Mouse (Mus musculus): ENCODE measurements around the gene Tmem198. TPM values are rescaled to one million over a fixed set of nuclear protein-coding genes. Genes with fewer than 3 reads are reported as not detected.

Tmem198 gene
- polyA plus RNA-seq, 1 experiment, result 0.78 TPM

DNA sequence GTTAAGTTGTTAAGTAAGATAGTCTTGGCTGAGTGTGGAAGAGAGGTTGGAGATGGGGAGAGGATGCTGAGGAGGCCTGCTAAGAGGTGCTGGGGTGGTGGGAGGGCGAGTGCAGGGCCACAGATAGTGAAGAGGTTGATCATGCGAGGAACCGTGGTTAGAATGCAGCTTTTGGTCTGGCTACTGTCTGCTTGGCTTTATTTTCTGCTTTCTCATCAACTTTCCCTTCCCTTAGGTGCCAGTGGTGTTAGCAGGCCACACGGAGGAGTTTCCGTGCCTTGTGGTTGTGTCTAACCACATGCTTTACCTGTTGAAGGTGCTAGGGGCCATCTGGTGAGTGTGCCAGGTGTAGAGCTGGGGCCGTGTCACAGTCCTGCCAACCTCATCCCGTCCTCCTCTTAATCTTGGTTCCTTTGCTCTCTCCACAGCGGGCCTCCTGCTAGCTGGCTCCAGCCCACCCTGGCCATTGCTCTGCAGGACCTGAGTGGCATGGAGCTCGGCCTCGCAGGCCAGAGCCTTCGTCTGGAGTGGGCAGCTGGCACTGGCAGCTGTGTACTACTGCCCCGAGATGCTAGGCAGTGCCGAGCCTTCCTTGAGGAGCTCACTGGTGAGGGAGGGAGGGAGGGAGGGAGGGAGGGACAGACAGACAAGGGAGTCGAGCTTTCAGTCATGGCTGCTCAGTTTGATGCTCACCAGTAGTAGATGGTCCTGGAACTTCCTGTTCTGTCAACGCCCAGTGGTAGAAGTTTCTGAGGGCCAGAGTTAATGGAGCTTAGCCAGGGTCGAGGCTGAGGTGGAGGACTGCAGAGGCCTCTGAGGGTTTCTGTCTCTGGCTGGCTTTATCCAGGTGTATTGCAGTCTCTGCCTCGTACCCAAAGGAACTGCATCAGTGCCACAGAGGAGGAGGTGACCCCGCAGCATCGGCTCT lies 54.3 kb downstream of the Tmem198 start:
- Histone ChIP-seq H3K27me3 (ENCODE audit: control insufficient read depth, insufficient read depth, insufficient read length) (no peaks in the 10 kb centered on the region), H3ac (ENCODE audit: control insufficient read depth, insufficient read length) (no peak overlapping the region), H3K4me2 (ENCODE audit: low read depth) (peak overlapping the region; percentile 44), H3K36me3 (ENCODE audit: control insufficient read depth, insufficient read depth) (no peaks in the 10 kb centered on the region), H3K4me3 (peak overlapping the region; percentile 5), H3K79me2 (ENCODE audit: control insufficient read depth, insufficient read depth) (no peaks in the 10 kb centered on the region)
- TF ChIP-seq SRF (IDR thresholded peaks at IDR 0.05; ENCODE audit: control insufficient read depth, insufficient read length, low read depth) (no peak), POLR2A (IDR thresholded peaks at IDR 0.05; ENCODE audit: insufficient read length, low read depth) (peak; percentile 38), E2F4 (IDR thresholded peaks at IDR 0.05; ENCODE audit: insufficient read depth) (no peak), MAX (IDR thresholded peaks at IDR 0.05; ENCODE audit: low read depth) (no peak), MYOG (IDR thresholded peaks at IDR 0.05; ENCODE audit: control insufficient read depth in 1 of 3, insufficient read depth in 1 of 3, insufficient read length in 2 of 3, low read depth in 2 of 3) (peak in 1 of 3 experiments; percentile 57), REST (IDR thresholded peaks at IDR 0.05; ENCODE audit: insufficient read depth, insufficient read length) (no peak), CEBPB (IDR thresholded peaks at IDR 0.05; ENCODE audit: insufficient read depth, poor library complexity, severe bottlenecking) (no peak), TCF3 (IDR thresholded peaks at IDR 0.05; ENCODE audit: insufficient read length, low read depth) (no peak), USF1 (IDR thresholded peaks at IDR 0.05; ENCODE audit: low read depth) (no peak), TCF12 (IDR thresholded peaks at IDR 0.05; ENCODE audit: insufficient read depth, poor library complexity, severe bottlenecking) (no peak), POLR2AphosphoS2 (IDR thresholded peaks at IDR 0.05; ENCODE audit: insufficient read length, low read depth) (no peak), MYOD1 (IDR thresholded peaks at IDR 0.05; ENCODE audit: control insufficient read depth in 1 of 3, insufficient read length in 2 of 3, low read depth in 2 of 3) (peak in 2 of 3 experiments; percentile 25 to 65)

Other genes with a start within 250 kb of the Tmem198 start
- 0.11 TPM for gene A630095N17Rik, start 247.4 kb upstream of the Tmem198 start, polyA plus RNA-seq (2012; fragmentation: generic; extraction: Trizol)
- 54.1 TPM for gene Dnajb2, start 243.1 kb upstream of the Tmem198 start, polyA plus RNA-seq (2012; fragmentation: generic; extraction: Trizol)
- 3.6 TPM for gene Ptprn, start 215.0 kb upstream of the Tmem198 start, polyA plus RNA-seq (2012; fragmentation: generic; extraction: Trizol)
- not detected for gene Resp18, start 201.1 kb upstream of the Tmem198 start, polyA plus RNA-seq (2012; fragmentation: generic; extraction: Trizol)
- gene Dnpep, start 161.5 kb upstream of the Tmem198 start, polyA plus RNA-seq (2012; fragmentation: generic; extraction: Trizol), result 170 TPM
- gene Des, start 119.2 kb upstream of the Tmem198 start, polyA plus RNA-seq (2012; fragmentation: generic; extraction: Trizol), result 2,193 TPM
- gene Speg, start 104.2 kb upstream of the Tmem198 start, polyA plus RNA-seq (2012; fragmentation: generic; extraction: Trizol), result 42.3 TPM
- 106 TPM for gene Gmppa, start 43.6 kb upstream of the Tmem198 start, polyA plus RNA-seq (2012; fragmentation: generic; extraction: Trizol)
- 0.28 TPM for gene Asic4, start 29.1 kb upstream of the Tmem198 start, polyA plus RNA-seq (2012; fragmentation: generic; extraction: Trizol)
- gene Chpf, start 225 bp upstream of the Tmem198 start, polyA plus RNA-seq (2012; fragmentation: generic; extraction: Trizol), result 52.1 TPM
- gene Obsl1, start 26.9 kb downstream of the Tmem198 start, polyA plus RNA-seq (2012; fragmentation: generic; extraction: Trizol), result 148 TPM
- 4.7 TPM for gene Inha, start 27.5 kb downstream of the Tmem198 start, polyA plus RNA-seq (2012; fragmentation: generic; extraction: Trizol)
- gene Stk11ip, start 42.0 kb downstream of the Tmem198 start, polyA plus RNA-seq (2012; fragmentation: generic; extraction: Trizol), result 33.3 TPM
- 48.6 TPM for gene Slc4a3, start 66.7 kb downstream of the Tmem198 start, polyA plus RNA-seq (2012; fragmentation: generic; extraction: Trizol)